Mouse (Mus musculus) thymus, adult 2 months (tissue): Measurements from ENCODE around the gene C7.
"Not testable (repeated sequence)": the region's sequence is repeated elsewhere in the genome, so short reads cannot be mapped to it uniquely, and the experiment has no call there.

ENCODE experiments used
- CTCF ChIP-seq: fragments of 200-500 bp; IDR thresholded peaks from 2 replicates; pipeline ENCODE4 v1.5.1; 2012; ENCODE audit warnings: mild to moderate bottlenecking, control low read depth, low read length, moderate library complexity, borderline replicate concordance; ENCODE audit not compliant: control insufficient read depth, poor library complexity, insufficient read depth; ENCODE audit errors: extremely low read depth
- POLR2A ChIP-seq: fragments of 200-500 bp; IDR thresholded peaks from 2 replicates; pipeline ENCODE4 v1.6.1; 2012; ENCODE audit warnings: mild to moderate bottlenecking, low read length, control low read depth, moderate library complexity; ENCODE audit not compliant: control insufficient read depth, poor library complexity, insufficient read depth; ENCODE audit errors: extremely low read depth

GRCm38 (mm10) chr15:5023479-5024265 lies 39.9 kb downstream of the C7 start:
- not testable (repeated sequence) for TF ChIP-seq CTCF, POLR2A
